Mouse (Mus musculus) lung, embryonic 15.5 days (tissue): ENCODE measurements at regions not wholly inside any gene's neighbourhood (a gene's known extent, or its start where the extent isn't known, plus 50 kb on each side); places are given as distances from the start of the nearest gene placed in this dataset.

Experiments used
- ATAC-seq: fragments of 200-750 bp; cut with Nextera tagmentation; 2 replicates; pipeline ENCODE4 v1.8.0; 2017; ENCODE audit warnings: moderate number of reproducible peaks, borderline replicate concordance; ENCODE audit not compliant: low FRiP score, low TSS enrichment; ENCODE audit errors: extremely low read depth
- H3K27ac ChIP-seq: fragments of 300-500 bp; sonication (generic); 2 replicates; pipeline ENCODE4 v1.5.1; 2015; ENCODE audit warnings: moderate library complexity, mild to moderate bottlenecking, inconsistent platforms
- H3K27me3 ChIP-seq: fragments of 300-500 bp; sonication (generic); 2 replicates; pipeline ENCODE4 v1.6.1; 2015; ENCODE audit warnings: inconsistent platforms
- H3K36me3 ChIP-seq: fragments of 300-500 bp; sonication (generic); 2 replicates; pipeline ENCODE4 v1.6.1; 2015; ENCODE audit warnings: inconsistent platforms
- H3K4me1 ChIP-seq: fragments of 300-500 bp; sonication (generic); 2 replicates; pipeline ENCODE4 v1.6.1; 2015; ENCODE audit warnings: inconsistent platforms
- H3K4me2 ChIP-seq: fragments of 300-500 bp; sonication (generic); 2 replicates; pipeline ENCODE4 v1.6.1; 2015; ENCODE audit warnings: inconsistent platforms, mild to moderate bottlenecking, moderate library complexity
- H3K4me3 ChIP-seq: fragments of 300-500 bp; sonication (generic); 2 replicates; pipeline ENCODE4 v1.5.1; 2015; ENCODE audit warnings: mild to moderate bottlenecking, inconsistent platforms
- H3K9ac ChIP-seq: fragments of 300-500 bp; sonication (generic); 2 replicates; pipeline ENCODE4 v1.6.1; 2015; ENCODE audit warnings: inconsistent platforms
- H3K9me3 ChIP-seq: fragments of 300-500 bp; sonication (generic); 2 replicates; pipeline ENCODE4 v1.6.1; 2016; ENCODE audit warnings: inconsistent platforms
- WGBS: fragments of 180-500 bp; shearing (Covaris S2); methylation state at CpG from one replicate; pipeline ENCODE4 v1.1.7; 2015; 5-methylcytosine and 5-hydroxymethylcytosine counted together

- Histone ChIP-seq H3K27ac (no peak overlapping the region), H3K4me1 (no peaks in the 10 kb centered on the region)
- ATAC-seq, result no peak
Observed at GRCm38 (mm10) chr4:71165802-71166201, 592.0 kb downstream of the Gm11232 start.

GRCm38 (mm10) chr4:71131670-71132317 lies 597.0 kb upstream of the Megf9 start:
- no peak overlapping the region for H3K4me2 ChIP-seq
- ATAC-seq, result peak; percentile 65; the same call in 1 of the 2 replicates

More at GRCm38 (mm10) chr4:71165802-71166201, 592.0 kb downstream of the Gm11232 start:
- no peaks in the 10 kb centered on the region for H3K27me3 ChIP-seq
- no peak overlapping the region for H3K4me3 ChIP-seq
- H3K9me3 ChIP-seq, result no peaks in the 10 kb centered on the region
- no peak overlapping the region for H3K4me2 ChIP-seq
- no peak overlapping the region for H3K9ac ChIP-seq
- no peaks in the 10 kb centered on the region for H3K36me3 ChIP-seq

GRCm38 (mm10) chr4:71130946-71131669 lies 596.3 kb upstream of the Megf9 start:
- H3K9me3 ChIP-seq, result no peaks in the 10 kb centered on the region
- no peaks in the 10 kb centered on the region for H3K4me1 ChIP-seq
- H3K27me3 ChIP-seq, result no peaks in the 10 kb centered on the region
- 41% methylated on average over 7 of the region's 7 CpGs for WGBS
- peak; percentile 86; the same call in 1 of the 2 replicates for ATAC-seq
- H3K27ac ChIP-seq, result peak overlapping the region; percentile 41; the same call in 1 of the 2 replicates
- no peak overlapping the region for H3K4me3 ChIP-seq
- H3K36me3 ChIP-seq, result no peaks in the 10 kb centered on the region
- no peak overlapping the region for H3K9ac ChIP-seq
- H3K4me2 ChIP-seq, result no peak overlapping the region

More at GRCm38 (mm10) chr4:71131670-71132317, 597.0 kb upstream of the Megf9 start:
- no peak overlapping the region for H3K9ac ChIP-seq
- no peaks in the 10 kb centered on the region for H3K9me3 ChIP-seq
- 29% methylated on average over 1 of the region's 1 CpGs for WGBS
- no peaks in the 10 kb centered on the region for H3K27me3 ChIP-seq
- H3K36me3 ChIP-seq, result no peaks in the 10 kb centered on the region
- no peak overlapping the region for H3K27ac ChIP-seq
- no peaks in the 10 kb centered on the region for H3K4me1 ChIP-seq
- H3K4me3 ChIP-seq, result no peak overlapping the region

GRCm38 (mm10) chr4:71129306-71129705 lies 594.5 kb upstream of the Megf9 start:
- no peaks in the 10 kb centered on the region for H3K36me3 ChIP-seq
- no peaks in the 10 kb centered on the region for H3K9me3 ChIP-seq
- no peaks in the 10 kb centered on the region for H3K27me3 ChIP-seq
- WGBS, result 36% methylated on average over 1 of the region's 1 CpGs
- no peak for ATAC-seq
- no peaks in the 10 kb centered on the region for H3K4me1 ChIP-seq
- H3K4me2 ChIP-seq, result no peak overlapping the region
- H3K9ac ChIP-seq, result no peak overlapping the region
- H3K27ac ChIP-seq, result no peak overlapping the region
- H3K4me3 ChIP-seq, result no peak overlapping the region
